Mouse (Mus musculus): ENCODE data around the gene Nedd9.

DNA sequence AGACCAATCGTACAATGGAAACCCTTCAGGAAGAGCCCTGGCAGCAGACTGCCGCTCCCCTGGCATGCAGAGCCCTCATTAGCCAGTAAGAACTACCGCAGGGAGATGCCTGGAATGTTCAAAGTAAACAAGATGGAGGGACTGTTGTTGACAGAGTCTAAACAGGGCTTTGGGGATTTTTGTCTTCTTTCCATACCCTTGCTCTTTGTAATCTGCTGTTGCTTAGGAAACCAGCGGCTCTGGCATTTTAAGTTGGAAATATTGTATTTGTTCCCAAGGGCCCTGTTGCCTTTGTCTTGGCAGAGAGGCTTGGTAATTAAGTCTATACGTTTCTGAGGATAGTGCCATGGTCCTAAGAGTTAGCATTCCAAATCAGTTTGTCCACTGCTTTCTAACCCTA lies 134.8 kb downstream of the Nedd9 start:
- TF ChIP-seq POLR2A (IDR thresholded peaks at IDR 0.05; ENCODE audit: borderline replicate concordance, control insufficient read depth, low read depth, low read length) (no peak), CTCF (IDR thresholded peaks at IDR 0.05; ENCODE audit: control insufficient read depth, insufficient read depth, low read length) (no peak)

All from bone marrow, adult 2 months (tissue).